Mouse (Mus musculus): ENCODE results near the gene Alkbh3.

- TF ChIP-seq CTCF (IDR thresholded peaks at IDR 0.05; ENCODE audit: low read depth) = no peak
- TF ChIP-seq EP300 (IDR thresholded peaks at IDR 0.05; ENCODE audit: low read depth) = no peak
These were observed 52.4 kb downstream of the Alkbh3 start for GRCm38 (mm10) chr2:93958216-93958615.
